Mouse (Mus musculus) kidney, postnatal 14 days (tissue): ENCODE results near the gene Pus7l.
"Not testable (repeated sequence)": the region's sequence is repeated elsewhere in the genome, so short reads cannot be mapped to it uniquely, and the experiment has no call there.

Experiments used
- DNase-seq: peaks from one replicate; pipeline ENCODE4 v3.0.0; 2022; ENCODE audit warnings: mixed read lengths

Gene Pus7l

GRCm38 (mm10) chr15:94542567-94543408 lies 559 bp downstream of the Pus7l start:
- DNase-seq = no peak

DNA sequence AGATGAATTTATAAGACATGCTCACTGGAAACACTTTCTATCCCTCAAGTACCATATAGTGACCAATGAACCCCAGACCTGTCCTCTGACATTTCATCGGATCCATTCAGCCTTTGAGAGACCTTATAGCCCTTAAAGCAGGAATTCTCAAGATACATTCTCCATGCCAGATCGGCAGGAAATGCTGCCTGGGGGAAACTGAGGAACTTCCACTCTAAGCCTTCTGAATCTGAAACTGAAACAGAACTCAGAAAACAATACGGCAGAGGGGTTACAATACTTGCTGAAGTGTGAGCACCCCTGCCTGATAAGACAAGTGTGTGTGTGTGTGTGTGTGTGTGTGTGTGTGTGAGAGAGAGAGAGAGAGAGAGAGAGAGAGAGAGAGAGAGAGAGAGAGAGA lies 4.1 kb downstream of the Pus7l start:
- no peak for DNase-seq

DNA sequence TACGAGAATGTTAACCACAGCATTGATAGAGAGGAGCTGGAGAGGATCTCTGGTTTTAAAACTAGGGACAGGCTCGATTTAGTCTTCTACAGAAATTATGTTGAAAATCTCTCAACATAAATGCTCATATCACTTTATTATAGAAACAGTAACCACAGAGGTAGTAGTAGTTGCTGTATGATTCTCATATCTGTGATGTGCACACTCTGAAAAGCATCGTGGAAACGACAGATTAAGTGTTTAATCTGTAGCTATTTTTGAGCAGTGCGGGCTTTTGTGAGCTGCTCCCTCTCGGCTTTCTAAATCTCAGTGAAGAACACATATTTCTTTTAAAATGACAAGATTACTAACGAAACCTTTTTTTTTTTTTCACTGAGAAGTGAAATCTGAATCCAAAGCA lies 7.8 kb downstream of the Pus7l start:
- no peak for DNase-seq

DNA sequence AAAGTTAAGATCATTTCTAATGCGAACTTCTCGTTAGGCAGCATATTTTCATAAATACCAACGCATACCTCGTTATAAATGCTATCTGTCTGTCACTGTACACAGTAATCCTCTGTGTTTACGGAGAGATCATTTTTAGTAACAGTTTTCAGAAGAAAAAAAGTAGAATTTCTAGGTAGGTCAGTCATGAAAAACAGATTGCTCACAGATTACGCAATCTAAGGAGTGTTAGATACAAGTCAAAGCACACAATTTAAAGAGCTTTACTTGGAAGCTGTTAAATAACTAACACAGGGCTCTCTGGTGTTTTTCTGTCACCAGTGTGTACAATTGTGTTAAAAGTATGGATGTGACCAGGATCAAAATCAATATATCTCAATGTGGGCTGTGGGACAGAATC lies 10.4 kb downstream of the Pus7l start:
- DNase-seq = no peak

GRCm38 (mm10) chr15:94532306-94532705 lies 11.0 kb downstream of the Pus7l start:
- no peak for DNase-seq

GRCm38 (mm10) chr15:94530519-94530918 lies 12.8 kb downstream of the Pus7l start:
- DNase-seq = no peak

DNA sequence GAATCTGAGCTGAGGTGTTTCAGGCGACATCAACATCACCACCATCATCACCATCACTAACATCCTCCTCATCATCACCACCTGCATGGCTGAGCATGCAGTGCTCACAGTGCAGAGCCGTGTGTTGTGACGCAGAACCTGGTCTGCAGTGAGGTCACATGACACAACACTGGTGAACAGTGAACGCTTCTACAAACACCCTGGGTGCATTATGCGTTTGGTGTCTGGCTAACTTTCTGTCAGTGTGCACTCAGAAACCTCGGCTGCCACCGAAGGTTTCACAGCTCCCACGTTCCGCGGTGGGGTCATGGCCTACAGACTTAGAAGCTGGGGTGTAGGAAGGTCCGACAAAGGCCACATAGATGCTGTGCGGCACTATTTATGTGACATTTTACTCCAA lies 18.4 kb downstream of the Pus7l start:
- no peak for DNase-seq

- no peak for DNase-seq
Observed at GRCm38 (mm10) chr15:94523251-94523650, 20.1 kb downstream of the Pus7l start.

- no peak for DNase-seq
Observed at GRCm38 (mm10) chr15:94520959-94521358, 22.4 kb downstream of the Pus7l start.

GRCm38 (mm10) chr15:94520205-94520900 lies 23.0 kb downstream of the Pus7l start:
- DNase-seq = peak; percentile 57

GRCm38 (mm10) chr15:94517913-94518491 lies 25.3 kb downstream of the Pus7l start:
- DNase-seq = no peak

DNA sequence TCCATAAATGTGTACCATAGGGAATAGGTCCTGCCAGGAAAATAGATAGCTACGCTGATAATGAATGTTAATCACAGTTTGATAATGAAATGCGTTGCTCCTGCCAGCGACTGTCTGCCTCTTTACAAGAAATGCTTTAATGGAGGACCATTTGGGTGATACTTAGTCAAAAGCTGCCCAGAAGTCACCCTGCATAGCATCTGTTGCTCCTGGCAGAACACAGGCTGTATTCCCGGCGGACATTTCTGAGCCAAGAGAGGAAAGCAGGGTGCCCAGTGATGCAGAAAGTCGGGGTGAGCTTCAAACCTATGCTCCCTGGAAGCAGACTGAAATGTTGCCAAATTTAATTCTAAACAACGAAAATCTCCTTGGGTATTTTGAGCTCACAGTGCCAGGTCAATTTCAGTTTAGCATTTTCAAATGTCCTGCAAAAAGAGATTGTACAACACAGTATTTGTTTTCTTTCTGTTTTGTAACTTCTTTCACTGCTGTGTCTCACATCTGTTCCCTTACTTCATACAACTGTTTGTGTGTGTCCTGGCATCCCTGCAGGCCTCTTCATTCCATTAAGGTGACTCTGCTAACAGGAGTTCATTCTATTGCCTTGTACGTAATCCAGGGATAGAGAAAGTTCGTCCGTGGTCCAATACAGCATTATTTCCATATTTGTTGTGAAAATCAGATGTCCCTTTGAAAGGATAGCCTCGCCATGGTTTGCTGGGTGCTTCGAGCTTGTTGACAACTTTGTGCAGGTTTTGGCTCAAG lies 39.7 kb downstream of the Pus7l start:
- DNase-seq = no peak

- no peak for DNase-seq
Observed at GRCm38 (mm10) chr15:94499260-94499659, 44.1 kb downstream of the Pus7l start.

DNA sequence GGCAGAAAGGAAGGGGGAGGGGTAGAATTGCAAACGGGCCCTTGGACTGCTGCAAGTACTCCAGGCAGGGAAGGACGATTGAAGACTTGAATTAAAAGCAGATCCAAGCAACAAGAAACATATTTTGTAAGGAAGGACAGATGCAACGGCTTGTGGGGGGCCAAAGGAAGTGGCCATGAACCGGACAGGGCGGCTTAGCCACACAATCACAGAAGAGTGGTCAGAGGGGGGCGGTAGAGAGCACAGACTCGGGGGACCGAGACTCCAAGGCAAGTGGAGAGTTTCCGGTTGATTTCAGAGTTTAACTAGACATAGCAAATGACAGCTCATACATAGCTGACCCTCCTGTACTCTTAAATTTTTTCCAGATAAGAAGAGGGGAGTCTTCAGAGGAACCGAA lies 47.4 kb downstream of the Pus7l start:
- no peak for DNase-seq

GRCm38 (mm10) chr15:94494445-94494844 lies 48.9 kb downstream of the Pus7l start:
- no peak for DNase-seq

- DNase-seq = no peak
Observed at GRCm38 (mm10) chr15:94489433-94489832, 53.9 kb downstream of the Pus7l start.

GRCm38 (mm10) chr15:94488028-94488427 lies 55.3 kb downstream of the Pus7l start:
- DNase-seq = not testable (repeated sequence)

DNA sequence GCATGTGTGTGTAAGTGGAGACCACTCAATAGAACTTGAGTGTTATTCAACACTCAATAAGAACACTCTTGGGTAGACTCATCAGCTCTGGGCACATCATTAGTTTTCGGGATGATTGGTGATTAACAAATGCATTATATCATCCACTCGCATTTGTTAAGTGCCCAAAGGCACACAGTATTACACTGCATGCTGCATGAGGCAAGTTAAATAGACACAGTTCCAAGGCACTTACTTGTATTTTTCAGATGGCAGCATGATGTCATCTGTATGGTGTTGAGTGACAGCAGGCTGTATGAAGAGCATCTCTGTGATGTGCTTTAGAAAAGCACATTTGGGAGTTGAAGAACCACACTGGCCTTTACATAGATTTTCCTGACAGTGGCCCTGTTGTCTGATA lies 60.8 kb downstream of the Pus7l start:
- DNase-seq = no peak

- no peak for DNase-seq
Observed at GRCm38 (mm10) chr15:94480792-94481191, 62.6 kb downstream of the Pus7l start.

DNA sequence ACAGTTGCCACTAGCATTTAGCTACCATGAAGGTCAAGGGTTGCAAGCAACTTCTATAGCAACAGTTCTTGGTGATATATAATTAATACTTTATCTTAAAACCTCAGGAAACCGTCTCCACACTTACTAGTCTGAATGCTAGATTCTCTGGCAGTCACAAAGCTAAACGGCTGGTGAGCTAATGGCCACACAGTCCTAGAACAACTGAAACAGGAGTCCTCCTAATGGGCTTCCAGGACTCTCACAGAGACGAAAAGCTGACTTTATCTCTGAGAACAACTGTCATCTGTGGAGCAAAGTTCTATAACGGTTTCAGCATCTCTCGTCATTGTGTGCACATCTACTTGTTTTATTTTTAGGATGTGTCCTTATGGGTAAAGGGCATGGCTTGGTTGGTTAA lies 63.1 kb downstream of the Pus7l start:
- DNase-seq = no peak

- no peak for DNase-seq
Observed at GRCm38 (mm10) chr15:94479513-94480136, 63.7 kb downstream of the Pus7l start.

GRCm38 (mm10) chr15:94478706-94479105 lies 64.6 kb downstream of the Pus7l start:
- no peak for DNase-seq

- no peak for DNase-seq
Observed at GRCm38 (mm10) chr15:94477287-94477686, 66.1 kb downstream of the Pus7l start.
